Mouse (Mus musculus) bone marrow, adult 2 months (tissue): ENCODE data around the gene Tfap2b. TPM values are rescaled to one million over a fixed set of nuclear protein-coding genes. Genes with fewer than 3 reads are reported as not detected.

ENCODE experiments used
- H3K27ac ChIP-seq: fragments of 200-500 bp; 2 replicates; pipeline ENCODE4 v1.5.1; 2012; ENCODE audit warnings: low read depth, mild to moderate bottlenecking, control low read depth, inconsistent platforms, low read length; ENCODE audit not compliant: control insufficient read depth, poor library complexity, insufficient read depth
- H3K4me1 ChIP-seq: fragments of 200-500 bp; 2 replicates; pipeline ENCODE4 v1.6.1; 2011; ENCODE audit warnings: low read length; ENCODE audit not compliant: control insufficient read depth, insufficient read depth
- H3K4me3 ChIP-seq: fragments of 200-500 bp; replicated peaks from 2 replicates; pipeline ENCODE3; 2011; ENCODE audit warnings: mild to moderate bottlenecking, low read depth, low read length, control low read depth; ENCODE audit not compliant: control insufficient read depth
- CTCF ChIP-seq: fragments of 200-500 bp; IDR thresholded peaks from 2 replicates; pipeline ENCODE4 v1.5.1; 2011; ENCODE audit warnings: low read length, control low read depth; ENCODE audit not compliant: control insufficient read depth, insufficient read depth
- POLR2A ChIP-seq: fragments of 200-500 bp; IDR thresholded peaks from 2 replicates; pipeline ENCODE4 v1.6.1; 2011; ENCODE audit warnings: low read depth, mild to moderate bottlenecking, control low read depth, low read length, borderline replicate concordance; ENCODE audit not compliant: control insufficient read depth
- WGBS: fragments of 180-500 bp; shearing (Covaris S2); methylation state at CpG from one replicate; pipeline ENCODE4 v1.1.7; 2018; 5-methylcytosine and 5-hydroxymethylcytosine counted together
- polyA plus RNA-seq: library from polyadenylated mRNA; stranded (reverse); fragments of >200 nt; gene quantifications from 2 replicates; pipeline ENCODE4 v1.2.4, GENCODE M21; 2011; ENCODE audit warnings: low replicate concordance; ENCODE audit not compliant: missing spikeins, insufficient read depth, insufficient read length

Gene Tfap2b
- 0.43 TPM in 1 of 2 replicates, not detected in the other for polyA plus RNA-seq

- TF ChIP-seq CTCF (no peak), POLR2A (no peak)
- no peaks in the 10 kb centered on the region for H3K4me1 ChIP-seq
- H3K27ac ChIP-seq: no peak within 1 kb of the TSS
- 8% methylated on average over 26 of the region's 26 CpGs for WGBS
- no peak within 1 kb of the TSS for H3K4me3 ChIP-seq
Observed at GRCm38 (mm10) chr1:19208641-19209358, at the start of gene Tfap2b. Gene Tfap2b (plus strand): TSS chr1:19208914.

GRCm38 (mm10) chr1:19178742-19179397 is 29.8 kb upstream of the Tfap2b start:
- 10% methylated on average over 4 of the region's 4 CpGs for WGBS
- no peaks in the 10 kb centered on the region for H3K4me1 ChIP-seq
- no peak for TF ChIP-seq POLR2A
- no peak for TF ChIP-seq CTCF
- no peak overlapping the region for H3K27ac ChIP-seq
- H3K4me3 ChIP-seq: no peak overlapping the region

GRCm38 (mm10) chr1:19205649-19206048 is 3.1 kb upstream of the Tfap2b start:
- TF ChIP-seq POLR2A (no peak), CTCF (no peak)
- 5% methylated on average over 12 of the region's 12 CpGs for WGBS
- Histone ChIP-seq H3K4me3 (no peak overlapping the region), H3K27ac (no peak overlapping the region), H3K4me1 (no peaks in the 10 kb centered on the region)

- Histone ChIP-seq H3K4me1 (no peaks in the 10 kb centered on the region), H3K27ac (no peak overlapping the region), H3K4me3 (no peak overlapping the region)
- no peak for TF ChIP-seq POLR2A
- WGBS: 4% methylated on average over 7 of the region's 7 CpGs
Observed at GRCm38 (mm10) chr1:19206194-19206593, 2.5 kb upstream of the Tfap2b start.

GRCm38 (mm10) chr1:19207611-19208010 is 1.1 kb upstream of the Tfap2b start:
- WGBS: 8% methylated on average over 4 of the region's 4 CpGs
- TF ChIP-seq CTCF: no peak
- no peak for TF ChIP-seq POLR2A
- H3K4me1 ChIP-seq: no peaks in the 10 kb centered on the region
- H3K4me3 ChIP-seq: no peak overlapping the region
- H3K27ac ChIP-seq: no peak overlapping the region

GRCm38 (mm10) chr1:19209359-19209745 is 638 bp downstream of the Tfap2b start:
- TF ChIP-seq CTCF (no peak), POLR2A (no peak)
- no peaks in the 10 kb centered on the region for H3K4me1 ChIP-seq
- 3% methylated on average over 10 of the region's 10 CpGs for WGBS
- no peak overlapping the region for H3K4me3 ChIP-seq
- H3K27ac ChIP-seq: no peak overlapping the region

- TF ChIP-seq POLR2A (no peak), CTCF (no peak)
- no peak overlapping the region for H3K4me3 ChIP-seq
- no peaks in the 10 kb centered on the region for H3K4me1 ChIP-seq
- WGBS: 3% methylated on average over 31 of the region's 31 CpGs
- H3K27ac ChIP-seq: no peak overlapping the region
Observed at GRCm38 (mm10) chr1:19209776-19210175, 1.1 kb downstream of the Tfap2b start.

GRCm38 (mm10) chr1:19210215-19211032 is 1.7 kb downstream of the Tfap2b start:
- 3% methylated on average over 30 of the region's 30 CpGs for WGBS
- Histone ChIP-seq H3K4me3 (no peak overlapping the region), H3K27ac (no peak overlapping the region), H3K4me1 (no peaks in the 10 kb centered on the region)
- no peak for TF ChIP-seq CTCF
- TF ChIP-seq POLR2A: no peak
